Mouse (Mus musculus): ENCODE measurements around the gene Prkaa1.

DNA sequence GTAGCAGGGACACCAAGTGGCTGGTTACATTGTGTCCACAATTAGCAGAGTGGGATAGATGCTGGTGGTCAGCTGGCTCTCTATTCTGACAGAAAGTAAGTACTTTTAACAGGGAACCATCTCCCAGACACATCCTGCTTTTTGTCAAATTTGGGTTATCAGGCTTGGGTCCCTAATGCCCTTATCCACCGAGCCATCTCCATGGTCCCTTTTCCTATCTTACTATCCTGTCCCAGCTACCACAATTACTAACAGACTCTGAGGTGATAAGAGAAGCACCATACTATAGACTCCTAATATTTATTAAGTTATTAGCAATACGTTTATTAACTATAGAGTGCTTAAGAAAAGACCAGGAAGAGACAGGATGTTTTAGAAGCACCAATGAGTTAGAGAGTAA, 4.3 kb upstream of the Prkaa1 start:
- TF ChIP-seq CTCF (IDR thresholded peaks at IDR 0.05; ENCODE audit: low read depth, low read length) (no peak), POLR2AphosphoS5 (IDR thresholded peaks at IDR 0.05; ENCODE audit: insufficient replicate concordance, low read depth, low read length) (no peak)
